Mouse (Mus musculus): ENCODE measurements around the gene Matn3.

DNA sequence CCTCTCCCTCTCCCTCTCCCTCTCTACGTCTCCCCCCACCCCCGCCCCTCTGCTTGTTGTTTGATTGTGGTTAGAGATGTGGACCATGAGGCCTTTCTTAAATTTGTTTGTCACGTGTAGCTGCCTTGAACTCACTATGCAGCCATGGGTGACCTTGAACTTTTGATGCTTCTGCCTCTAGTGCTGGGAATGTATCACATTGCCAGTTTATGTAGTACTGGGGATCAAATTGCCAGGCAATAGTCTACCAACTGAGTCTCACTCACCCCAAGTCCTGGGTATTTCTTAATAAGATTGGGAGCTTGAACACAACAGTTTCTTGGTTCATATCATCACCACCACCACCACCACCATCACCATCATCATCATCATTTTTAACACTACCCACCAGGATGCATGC, 73.3 kb downstream of the Matn3 start:
- no peak for TF ChIP-seq CTCF (conservative IDR thresholded peaks at IDR 0.05; ENCODE audit: low read length)
- no peak for TF ChIP-seq POU5F1 (IDR thresholded peaks at IDR 0.05; ENCODE audit: borderline replicate concordance, low read length)
- no peak for TF ChIP-seq NANOG (IDR thresholded peaks at IDR 0.05; ENCODE audit: borderline replicate concordance, low read length)
